Comparison of ENCODE assay signal across 8 mouse cellular contexts in the genomic region with DNA sequence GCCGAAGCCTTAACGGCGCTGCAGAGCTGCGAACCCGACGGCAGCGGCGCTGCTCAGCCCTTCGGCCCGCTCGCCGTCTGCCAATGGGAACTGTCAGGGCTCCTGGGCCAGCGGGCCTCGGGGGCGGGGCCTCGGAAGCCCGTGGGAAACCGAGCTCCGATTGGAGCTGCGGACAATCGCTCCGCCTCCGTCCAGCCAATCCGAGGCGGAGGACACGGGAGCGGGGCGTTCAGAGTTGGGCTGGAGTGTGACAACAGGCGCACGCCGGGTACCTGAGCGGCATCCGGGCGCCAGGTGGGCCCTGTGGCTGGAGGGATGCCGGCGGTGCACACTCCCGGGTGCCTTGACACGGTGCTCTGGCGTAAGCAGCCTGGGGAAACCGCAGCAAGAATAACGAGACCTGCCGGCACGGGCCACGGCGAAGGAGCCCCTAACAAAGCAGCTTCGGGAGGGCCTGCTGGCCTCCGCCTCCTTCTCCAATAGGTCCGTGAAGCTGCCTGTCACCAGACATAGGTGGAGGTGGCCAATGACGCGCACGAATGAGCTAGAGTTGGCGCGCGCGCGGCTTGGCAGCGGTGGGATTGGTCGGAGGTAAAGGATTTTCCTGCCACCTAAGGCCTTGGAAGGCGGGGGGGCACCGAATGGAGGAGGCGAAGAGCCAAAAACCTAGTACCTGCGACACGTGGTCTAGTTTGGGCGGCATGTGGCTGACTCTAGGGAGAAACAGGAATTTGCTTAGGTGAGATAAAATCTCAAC. TPM values are rescaled to one million over a fixed set of nuclear protein-coding genes. Genes with fewer than 3 reads are reported as not detected.
DNase-seq lines count a peak whose midpoint lies in the region; ATAC-seq lines count a peak whose summit lies in the region.

A gene (minus strand): TSS at position 10 of the 757 bp plus-strand sequence.

- no peaks in the 10 kb centered on the region for H3K27me3 ChIP-seq in heart, embryonic 12.5 days (replicated peaks)
- H3K27me3 ChIP-seq in kidney, embryonic 16.5 days (ENCODE audit: insufficient read depth, low read length) = no peaks in the 10 kb centered on the region

- peak within 1 kb of the TSS; percentile 79 for H3K9ac ChIP-seq in heart, embryonic 12.5 days
- H3K9ac ChIP-seq in kidney, embryonic 16.5 days (replicated peaks; ENCODE audit: low read length) = peak within 1 kb of the TSS; percentile 72

- H3K4me2 ChIP-seq in heart, embryonic 12.5 days = peak within 1 kb of the TSS; percentile 99
- peak within 1 kb of the TSS; percentile 82 for H3K4me2 ChIP-seq in kidney, embryonic 16.5 days (replicated peaks; ENCODE audit: low read depth, low read length)

- ATAC-seq in erythroid progenitor cell, adult 5-6 weeks (replicated peaks; ENCODE audit: low FRiP score, poor library complexity, severe bottlenecking) = peak; percentile 94
- ATAC-seq in heart, embryonic 12.5 days (ENCODE audit: insufficient number of reproducible peaks, low FRiP score) = peak; percentile 97
- ATAC-seq in kidney, embryonic 16.5 days (ENCODE audit: low FRiP score, low TSS enrichment) = peak; percentile 97

- peak within 1 kb of the TSS; percentile 60 for H3K4me3 ChIP-seq in brown adipose tissue, adult 24 weeks (ENCODE audit: insufficient read depth, low read depth, low read length)
- H3K4me3 ChIP-seq in heart, embryonic 12.5 days = peak within 1 kb of the TSS; percentile 66
- H3K4me3 ChIP-seq in kidney, embryonic 16.5 days (ENCODE audit: low read length) = peak within 1 kb of the TSS; percentile 68

- no peak within 1 kb of the TSS for H3K27ac ChIP-seq in brown adipose tissue, adult 24 weeks (replicated peaks; ENCODE audit: low read depth, low read length)
- H3K27ac ChIP-seq in heart, embryonic 12.5 days (ENCODE audit: poor library complexity, severe bottlenecking) = peak within 1 kb of the TSS; percentile 86
- H3K27ac ChIP-seq in kidney, embryonic 16.5 days (ENCODE audit: low read length) = peak within 1 kb of the TSS; percentile 83

- H3K36me3 ChIP-seq in heart, embryonic 12.5 days = no peaks in the 10 kb centered on the region
- no peaks in the 10 kb centered on the region for H3K36me3 ChIP-seq in kidney, embryonic 16.5 days (ENCODE audit: insufficient read depth, low read length)

- H3K4me1 ChIP-seq in brown adipose tissue, adult 24 weeks (ENCODE audit: control insufficient read depth, insufficient read depth, insufficient read length, low read length) = peaks cover 9% of the 10 kb centered on the region
- H3K4me1 ChIP-seq in heart, embryonic 12.5 days (replicated peaks) = peaks cover 22% of the 10 kb centered on the region
- peaks cover 30% of the 10 kb centered on the region for H3K4me1 ChIP-seq in kidney, embryonic 16.5 days (ENCODE audit: insufficient read depth, low read length)

- WGBS in heart, embryonic 12.5 days = under 1% methylated on average over 64 of the region's 64 CpGs
- WGBS in kidney, embryonic 16.5 days = under 1% methylated on average over 64 of the region's 64 CpGs

- no peaks in the 10 kb centered on the region for H3K9me3 ChIP-seq in heart, embryonic 12.5 days (replicated peaks)
- H3K9me3 ChIP-seq in kidney, embryonic 16.5 days (ENCODE audit: low read length) = no peaks in the 10 kb centered on the region

- peak; percentile 98 for DNase-seq in CD4-positive, CD25-positive, alpha-beta regulatory T cell, adult 2 months (ENCODE audit: low read depth, low spot score)
- DNase-seq in liver = peak; percentile 98
- peak; percentile 91 to 92 for DNase-seq in monocyte, adult 2 months (ENCODE audit: low read depth in 1 of 2, low spot score in 2 of 2)
- DNase-seq in spleen, postnatal 14 days (ENCODE audit: low spot score in 2 of 2) = peak; percentile 91 to 93

RNA-seq across cellular contexts. Expression of the gene that starts here (rescaled TPM):
- polyA plus RNA-seq in brown adipose tissue, adult 24 weeks (2012; ENCODE audit: insufficient read depth, insufficient read length, missing spikeins) = 9.3 and 15.9 TPM in 2 replicates
- 7.5 and 10.1 TPM in 2 replicates for total RNA-seq in erythroid progenitor cell, adult 5-6 weeks (2015; ENCODE audit: low replicate concordance)
- total RNA-seq in erythroid progenitor cell, adult 5-6 weeks (2017; ENCODE audit: low replicate concordance) = 9.6 and 28.4 TPM in 2 replicates
- polyA plus RNA-seq in heart, embryonic 12.5 days (2016; fragmentation: Nextera tagmentation; extraction: Ambion mirVana) = 15.4 and 16.9 TPM in 2 replicates
- 11.5 and 16.1 TPM in 2 replicates for polyA plus RNA-seq in kidney, embryonic 16.5 days (2015; fragmentation: Nextera tagmentation; extraction: Ambion mirVana)
